Mouse (Mus musculus): ENCODE results near the gene Nrip1.

Nrip1 gene

DNA sequence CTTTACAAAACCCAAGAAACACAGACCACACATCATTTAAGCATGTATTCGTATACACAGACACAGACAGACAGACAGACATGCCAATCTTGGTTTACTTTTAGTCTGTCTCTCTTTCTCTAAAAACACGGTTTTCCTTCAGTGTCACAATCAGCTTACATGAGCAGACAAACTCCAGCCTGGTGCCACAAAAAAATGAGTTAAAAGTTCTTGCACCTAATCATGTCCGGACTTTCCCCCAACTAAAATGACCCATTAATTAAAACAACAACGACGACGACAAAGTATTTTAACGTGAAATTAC, 2.1 kb downstream of the Nrip1 start:
- DNase-seq, result no peak

DNA sequence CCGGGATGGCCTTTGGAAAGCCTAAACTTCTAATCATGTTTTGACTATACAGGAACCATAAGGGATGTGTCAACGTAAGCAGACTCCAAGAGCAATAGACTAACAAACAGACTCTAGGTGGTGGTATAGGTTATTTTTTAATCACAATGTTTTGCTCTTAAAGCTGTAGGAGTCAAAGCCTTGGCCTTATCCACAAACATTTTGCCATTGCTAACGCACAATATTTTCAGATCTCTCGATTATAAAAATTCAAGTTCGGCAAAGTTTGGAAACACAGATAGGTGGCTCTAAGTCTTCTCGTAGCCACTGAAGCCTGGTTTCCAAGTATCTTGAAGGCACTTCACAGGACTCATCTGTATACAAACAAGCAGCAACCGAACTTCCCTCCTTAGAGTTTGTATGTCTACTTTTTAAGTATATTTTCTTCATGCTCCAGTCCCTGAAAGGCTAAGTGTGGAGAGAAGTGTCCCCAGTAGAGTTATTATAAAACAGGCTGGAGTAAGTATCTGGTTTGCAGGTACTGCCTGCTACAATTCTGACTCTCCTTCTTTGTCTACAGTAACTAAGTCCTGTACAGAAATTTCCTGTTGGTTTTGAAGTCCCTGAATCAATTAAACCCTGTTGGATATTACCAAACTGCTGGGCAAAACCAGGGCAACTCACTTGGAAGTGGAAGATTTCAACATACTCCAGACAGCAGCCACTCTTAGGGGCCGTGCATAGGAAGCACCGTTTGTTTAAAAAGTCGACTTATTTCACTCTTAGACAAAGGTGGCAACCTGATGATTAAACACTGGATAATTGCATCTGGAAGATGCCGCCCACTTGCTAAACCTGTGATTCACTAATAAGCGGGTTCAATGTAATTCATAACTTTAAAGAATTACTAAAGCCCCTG, 2.7 kb downstream of the Nrip1 start:
- no peak for DNase-seq

DNA sequence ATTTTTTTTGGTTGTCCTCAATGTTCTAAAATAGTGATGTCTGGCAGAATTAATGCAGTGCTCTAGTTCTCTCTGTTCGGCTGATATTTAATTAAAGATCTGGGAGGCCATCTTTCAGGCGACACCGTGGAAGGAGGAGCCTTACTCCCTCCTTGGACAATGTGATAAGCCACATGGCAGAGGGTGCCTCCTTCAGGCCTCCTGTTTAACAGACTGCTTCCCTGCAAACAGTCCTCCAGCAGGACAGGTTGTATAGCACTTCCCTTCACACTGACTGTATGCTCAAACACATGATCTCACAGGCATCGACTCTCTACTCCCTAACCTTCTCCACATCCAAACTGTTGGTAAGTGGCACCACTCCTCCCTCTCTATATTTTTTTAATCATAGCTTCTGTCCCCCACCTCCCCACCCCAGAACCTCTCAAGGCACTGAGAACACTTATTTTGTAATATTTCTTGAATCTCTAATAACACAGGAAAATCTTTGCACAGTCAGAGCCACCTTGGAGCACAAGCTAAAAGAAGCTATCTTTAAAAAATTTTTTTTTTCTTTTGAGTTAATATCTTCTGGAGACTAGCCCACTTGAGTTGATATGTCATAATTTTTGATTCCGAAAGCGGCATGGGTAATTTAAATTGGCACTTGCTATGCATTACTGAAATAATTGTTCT, 3.4 kb downstream of the Nrip1 start:
- peak; percentile 19 for DNase-seq

- no peak for DNase-seq
These were observed 4.4 kb downstream of the Nrip1 start for GRCm38 (mm10) chr16:76369236-76369635.

- no peak for DNase-seq
These were observed 6.2 kb downstream of the Nrip1 start for GRCm38 (mm10) chr16:76367261-76367908.

DNA sequence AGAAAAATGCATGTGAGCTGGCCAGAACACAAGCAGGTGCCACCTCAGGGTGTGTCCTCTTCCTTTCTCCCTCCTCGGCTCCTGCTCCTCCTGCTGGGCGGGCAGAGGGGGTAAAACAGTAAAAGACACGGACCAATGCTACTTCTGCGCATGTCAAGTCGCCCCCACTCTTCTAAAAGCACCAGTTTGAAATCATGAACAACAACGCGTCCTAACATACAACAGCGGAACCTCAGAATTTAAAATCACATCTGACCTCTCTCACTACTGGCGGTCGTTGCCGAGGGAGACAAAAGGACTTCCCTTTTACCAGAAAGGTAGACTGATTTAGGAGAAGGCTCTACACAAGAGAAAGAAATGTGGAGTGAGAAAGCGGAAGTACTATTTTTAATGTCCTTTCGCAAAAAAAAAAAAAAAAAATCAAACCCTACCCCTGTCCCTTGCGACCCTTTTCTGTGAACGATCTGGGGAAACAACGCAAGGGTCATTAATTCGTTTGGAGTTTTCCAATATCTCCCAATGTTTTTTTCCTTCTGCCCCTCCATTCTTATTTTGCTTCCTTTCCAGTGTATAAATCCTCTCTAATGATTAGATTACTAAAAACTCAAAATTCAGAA, 7.7 kb downstream of the Nrip1 start:
- DNase-seq, result no peak

GRCm38 (mm10) chr16:76365237-76365636, 8.4 kb downstream of the Nrip1 start:
- DNase-seq, result no peak

DNA sequence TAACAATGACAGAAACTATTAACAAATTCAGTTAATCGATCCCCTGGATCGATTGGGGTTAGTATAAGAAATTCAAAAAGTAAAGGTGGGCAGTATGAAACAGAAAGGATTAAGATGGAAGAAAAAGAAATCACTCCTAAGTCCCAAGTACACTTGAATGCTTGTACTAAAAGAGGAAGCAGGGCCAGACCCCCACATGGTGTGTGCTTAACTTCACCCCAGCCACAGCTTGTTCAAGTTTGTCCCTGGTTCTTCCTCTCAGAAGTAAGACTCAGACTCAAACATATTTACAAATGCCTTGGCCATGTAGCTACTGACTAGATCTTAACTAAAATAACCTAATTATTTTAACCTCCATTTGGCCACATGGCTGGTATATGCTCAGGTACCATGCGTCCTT, 10.0 kb downstream of the Nrip1 start:
- DNase-seq, result peak; percentile 30

DNA sequence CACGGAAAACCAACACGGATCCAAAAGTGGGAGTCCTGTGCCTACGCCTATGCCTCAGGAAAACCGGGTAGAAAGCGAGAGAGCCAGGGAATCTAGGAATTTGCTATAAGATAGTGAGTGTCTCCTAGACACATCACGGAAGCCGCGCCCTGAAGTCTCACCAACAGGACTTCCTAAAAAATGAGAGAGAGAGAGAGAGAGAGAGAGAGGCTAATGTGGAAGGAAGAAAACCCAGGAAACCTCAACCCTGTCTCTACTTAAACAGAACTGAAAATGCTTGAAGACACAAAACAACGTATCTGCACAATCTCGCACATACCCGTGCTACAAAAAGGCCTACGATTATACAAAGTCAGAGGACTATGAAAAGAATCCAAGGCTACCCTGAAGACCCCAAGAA, 10.6 kb downstream of the Nrip1 start:
- DNase-seq, result no peak

- DNase-seq, result no peak
These were observed 13.2 kb downstream of the Nrip1 start for GRCm38 (mm10) chr16:76360441-76360840.

GRCm38 (mm10) chr16:76358757-76359156, 14.9 kb downstream of the Nrip1 start:
- no peak for DNase-seq

GRCm38 (mm10) chr16:76358128-76358748, 15.4 kb downstream of the Nrip1 start:
- DNase-seq, result no peak

DNA sequence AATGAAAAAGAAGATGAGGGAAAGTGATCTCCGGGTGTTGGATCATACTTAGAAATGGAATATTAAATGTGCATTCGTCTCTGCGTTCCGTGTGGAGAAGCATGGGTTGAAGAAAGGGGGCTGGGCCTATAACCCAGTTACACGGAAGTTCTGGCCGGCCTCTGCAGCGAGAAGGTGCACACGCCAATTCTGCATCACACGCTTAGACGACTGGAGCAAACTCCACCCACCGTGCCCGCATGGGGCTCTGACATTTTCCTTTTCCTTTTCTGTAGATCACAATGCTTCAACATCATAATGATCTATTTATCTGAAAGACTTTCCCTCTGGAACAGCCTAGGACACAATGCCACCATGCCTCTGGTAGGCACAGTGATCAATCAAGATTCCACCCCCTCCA, 16.5 kb downstream of the Nrip1 start:
- no peak for DNase-seq

DNA sequence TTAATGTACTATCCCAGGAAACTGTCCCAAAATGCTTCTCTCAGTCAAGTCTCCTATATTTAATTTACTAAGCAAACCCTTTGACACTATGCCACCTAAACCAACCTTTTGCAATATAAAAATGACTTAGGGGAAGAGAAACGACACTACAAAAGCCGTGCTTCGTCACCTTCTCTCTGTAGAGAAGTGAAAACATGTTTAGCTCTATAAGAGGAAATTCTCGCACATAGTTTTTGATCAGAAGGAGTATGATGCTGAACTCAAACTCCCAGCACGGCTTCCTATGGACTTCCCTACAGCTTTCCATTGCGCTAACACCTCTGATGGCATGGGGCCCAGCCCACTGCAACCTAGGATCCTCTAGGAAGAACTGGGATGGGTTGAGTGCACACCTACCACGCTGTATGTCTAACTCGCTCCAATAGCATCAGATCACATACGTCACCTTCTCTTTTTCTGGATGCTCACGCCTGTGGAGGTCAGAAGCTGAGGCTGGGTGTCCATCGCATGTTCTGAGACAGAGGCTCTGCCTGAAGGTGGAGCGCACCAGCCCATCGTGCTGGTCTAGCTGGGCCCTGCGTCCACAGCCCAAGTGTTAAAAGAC, 17.6 kb downstream of the Nrip1 start:
- DNase-seq, result no peak

GRCm38 (mm10) chr16:76355267-76355666, 18.4 kb downstream of the Nrip1 start:
- DNase-seq, result no peak

GRCm38 (mm10) chr16:76354841-76355240, 18.8 kb downstream of the Nrip1 start:
- no peak for DNase-seq

DNA sequence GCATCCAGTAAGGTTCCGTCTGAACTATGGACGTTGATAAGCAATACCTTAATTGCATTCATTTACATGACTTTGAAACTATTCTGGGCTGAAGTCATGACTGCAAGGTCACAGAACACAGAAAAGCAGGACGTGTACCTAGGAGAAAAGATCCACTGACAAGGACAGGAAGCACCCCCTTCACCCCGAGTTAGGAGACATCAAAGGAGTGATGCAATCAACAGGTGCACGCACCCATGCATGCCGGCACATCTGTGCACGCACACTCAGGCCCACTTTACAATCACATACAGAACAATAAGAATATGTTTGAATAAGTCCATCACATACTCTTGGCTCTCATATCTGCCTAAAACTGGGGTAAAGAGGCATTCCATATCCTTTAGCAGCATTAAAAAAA, 19.3 kb downstream of the Nrip1 start:
- no peak for DNase-seq

GRCm38 (mm10) chr16:76350922-76351321, 22.7 kb downstream of the Nrip1 start:
- no peak for DNase-seq

- DNase-seq, result no peak
These were observed 24.6 kb downstream of the Nrip1 start for GRCm38 (mm10) chr16:76349053-76349452.

DNA sequence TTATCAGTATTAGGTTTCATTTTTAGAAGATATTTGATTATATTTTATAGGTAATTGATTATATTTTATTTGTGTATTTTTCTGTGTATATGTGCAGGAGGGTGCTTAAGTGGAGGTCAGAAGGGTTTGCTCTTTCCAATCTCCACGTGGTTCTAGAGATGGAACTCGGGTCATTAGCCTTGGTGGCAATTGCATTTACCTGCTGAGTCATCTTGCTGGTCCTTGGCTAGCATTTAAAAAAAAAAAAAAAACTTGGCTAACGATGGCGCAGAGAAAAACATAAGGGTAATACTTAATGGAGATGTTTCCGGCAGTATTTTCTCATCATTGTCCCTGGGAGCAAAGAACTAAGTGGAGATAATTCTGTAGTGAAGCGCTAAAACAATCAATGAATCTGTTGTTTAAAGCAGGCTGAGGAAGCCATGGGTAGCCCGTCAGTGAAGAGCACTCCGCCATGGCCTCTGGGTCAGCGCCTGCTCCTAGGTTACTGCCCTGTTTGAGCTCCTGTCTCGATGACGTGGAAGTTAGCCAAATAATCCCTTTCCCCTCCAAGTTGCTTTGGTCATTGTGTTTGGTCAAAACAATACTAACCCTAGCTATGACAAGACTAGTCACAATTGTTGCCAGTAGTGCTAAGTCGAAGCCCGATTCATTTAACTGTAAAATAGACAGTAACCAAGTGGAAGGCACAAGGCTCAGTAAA, 25.8 kb downstream of the Nrip1 start:
- no peak for DNase-seq

GRCm38 (mm10) chr16:76346371-76346770, 27.3 kb downstream of the Nrip1 start:
- no peak for DNase-seq

GRCm38 (mm10) chr16:76344761-76345368, 28.8 kb downstream of the Nrip1 start:
- no peak for DNase-seq
